Mouse (Mus musculus) gastrocnemius, postnatal 25 days (tissue): Measurements from ENCODE around the gene Snx27. TPM values are rescaled to one million over a fixed set of nuclear protein-coding genes. Genes with fewer than 3 reads are reported as not detected.

Source experiments
- DNase-seq: peaks from one replicate; pipeline ENCODE4 v3.0.0; 2022
- total RNA-seq, 2 experiments: library from RNA; stranded (reverse); gene quantifications; 1 replicate in 1 of 2; 2 replicates in 1 of 2; pipeline ENCODE4 v1.2.3; 2021

Snx27 gene
- total RNA-seq, 2 experiments from 2014 or later, result 25.6 to 27.1 TPM

- DNase-seq, result no peak
Measured at GRCm38 (mm10) chr3:94477444-94477843, 105.1 kb downstream of the Snx27 start.

GRCm38 (mm10) chr3:94476301-94477035 is 106.0 kb downstream of the Snx27 start:
- no peak for DNase-seq

GRCm38 (mm10) chr3:94473567-94474232 is 108.8 kb downstream of the Snx27 start:
- DNase-seq, result peak; percentile 25

DNA sequence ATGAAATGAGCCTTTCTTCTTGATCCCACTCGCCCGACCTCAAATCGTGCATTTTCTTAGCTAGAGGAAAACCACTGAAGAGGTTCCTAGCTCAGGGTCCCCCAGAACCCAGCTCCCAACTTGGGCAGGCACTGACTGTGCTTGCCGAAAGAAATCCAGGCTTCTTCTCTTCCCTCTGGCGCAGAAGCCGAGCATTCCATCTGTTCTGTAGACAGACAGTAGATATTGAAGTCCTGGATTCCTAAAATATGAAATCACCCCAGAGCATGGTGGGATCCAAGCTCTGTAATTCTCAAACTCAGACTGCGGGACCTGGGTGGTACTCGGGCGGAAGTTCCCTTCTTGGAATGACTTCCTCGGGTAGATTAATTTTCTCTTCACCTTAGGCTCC is 109.4 kb downstream of the Snx27 start:
- DNase-seq, result no peak

DNA sequence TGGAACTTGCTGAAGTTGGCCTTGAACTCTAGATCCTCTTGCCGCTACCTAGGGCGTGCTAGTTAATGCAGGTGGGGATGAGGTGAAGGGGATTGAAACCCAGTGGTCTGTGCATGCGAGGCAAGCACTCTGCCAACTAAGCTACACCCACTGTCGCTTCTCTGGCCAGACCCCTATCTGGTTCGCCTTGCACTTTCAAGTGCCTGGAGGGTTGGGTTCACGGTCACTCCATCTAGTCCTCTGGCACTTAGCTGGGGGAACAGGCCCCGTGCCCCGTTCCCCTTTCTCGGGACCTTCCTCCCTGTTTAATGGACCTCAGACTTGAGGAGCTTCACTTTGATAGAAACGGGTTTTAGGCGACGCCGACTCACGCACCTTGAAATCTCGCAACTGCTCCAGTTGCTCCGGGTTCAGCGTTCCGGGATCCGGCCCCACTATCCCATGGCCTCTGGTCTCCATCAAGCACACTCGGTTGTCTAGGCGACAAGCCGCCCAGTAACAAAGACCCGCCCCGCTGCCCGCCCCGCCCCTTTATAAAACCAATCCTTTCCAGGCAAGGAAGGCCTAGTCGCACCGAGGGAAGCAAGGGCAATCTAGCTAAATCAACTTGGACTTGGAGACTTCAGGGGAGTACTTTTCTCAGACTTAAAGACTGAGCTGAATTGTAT is 109.9 kb downstream of the Snx27 start:
- peak; percentile 40 for DNase-seq

- no peak for DNase-seq
Measured at GRCm38 (mm10) chr3:94468931-94469330, 113.6 kb downstream of the Snx27 start.

GRCm38 (mm10) chr3:94465632-94466430 is 116.7 kb downstream of the Snx27 start:
- DNase-seq, result no peak

DNA sequence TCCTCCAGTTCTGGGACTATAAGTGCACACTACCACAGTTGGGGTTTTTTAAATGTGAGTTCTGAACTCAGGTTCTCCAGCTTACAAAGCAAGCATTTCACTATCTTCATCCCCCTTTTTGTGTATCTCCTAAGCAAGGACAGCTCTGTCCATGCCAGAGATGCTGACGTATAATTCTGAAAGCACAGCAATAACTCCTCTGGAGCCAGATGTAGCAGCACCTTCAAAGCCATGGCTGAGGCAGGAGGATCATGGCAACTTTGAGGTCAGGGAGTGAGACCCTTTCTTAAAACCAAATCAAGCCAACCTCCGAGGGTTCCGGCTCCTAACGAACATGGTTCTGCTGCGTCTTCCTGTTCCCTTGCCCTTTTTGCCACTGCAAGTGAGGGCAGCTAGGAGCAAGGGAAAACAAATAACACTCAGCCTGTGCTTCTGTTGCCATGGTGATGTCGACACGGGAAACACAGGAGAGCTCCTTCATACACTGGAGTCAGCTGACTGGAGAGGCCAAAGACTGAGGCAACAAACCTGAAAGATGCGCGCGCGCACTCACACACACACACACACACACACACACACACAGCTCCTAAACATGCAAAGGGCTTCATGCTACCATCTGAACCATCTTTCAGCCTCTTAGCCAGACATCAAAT is 118.5 kb downstream of the Snx27 start:
- DNase-seq, result no peak

- no peak for DNase-seq
Measured at GRCm38 (mm10) chr3:94459834-94460233, 122.7 kb downstream of the Snx27 start.

- no peak for DNase-seq
Measured at GRCm38 (mm10) chr3:94457055-94457454, 125.5 kb downstream of the Snx27 start.

DNA sequence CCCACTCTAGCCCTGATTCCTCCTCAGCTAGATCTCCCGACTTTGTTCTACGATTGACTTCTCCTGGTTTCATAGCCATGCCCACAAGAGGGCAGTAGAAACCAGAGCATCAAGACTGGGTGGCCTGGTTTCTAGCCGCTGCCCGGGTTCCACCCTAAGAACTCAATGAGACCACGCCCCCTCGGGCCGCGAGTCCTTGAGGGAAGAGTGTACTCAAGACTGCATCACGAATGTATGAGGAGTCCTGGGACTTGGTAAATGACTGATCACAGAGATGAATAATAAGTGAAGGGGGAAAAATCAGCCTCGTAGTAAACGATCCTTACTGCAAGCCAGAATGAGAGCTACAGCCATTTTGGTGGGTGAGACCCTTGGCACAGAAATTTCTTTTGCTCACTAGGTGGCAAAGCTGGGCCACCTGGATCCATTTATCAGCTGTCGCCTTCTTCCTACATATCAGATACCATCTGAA is 126.0 kb downstream of the Snx27 start:
- DNase-seq, result peak; percentile 56

GRCm38 (mm10) chr3:94449377-94449776 is 133.1 kb downstream of the Snx27 start:
- DNase-seq, result no peak

Other genes starting within 250 kb of the Snx27 start
- gene Them5, start 240.6 kb downstream of the Snx27 start, total RNA-seq, result under 1 TPM in 1 of 2 experiments, not detected in 1; 0.28 TPM
- gene C2cd4d, start 220.3 kb downstream of the Snx27 start, total RNA-seq, result not detected
- gene Rorc, start 209.9 kb downstream of the Snx27 start, total RNA-seq, result 10 to 100 TPM; 43.8 to 52.8 TPM
- under 1 TPM; 0.11 to 0.13 TPM for gene Lingo4, start 184.2 kb downstream of the Snx27 start, total RNA-seq
- 1 to 10 TPM; 1.5 to 2.0 TPM for gene Tdrkh, start 169.4 kb downstream of the Snx27 start, total RNA-seq
- gene Mrpl9, start 139.4 kb downstream of the Snx27 start, total RNA-seq, result 10 to 100 TPM; 35.6 to 39.1 TPM
- not detected for gene Oaz3, start 138.8 kb downstream of the Snx27 start, total RNA-seq
- not detected for gene Celf3, start 104.4 kb downstream of the Snx27 start, total RNA-seq
- gene Riiad1, start 102.4 kb downstream of the Snx27 start, total RNA-seq, result 1 to 10 TPM; 4.6 to 4.9 TPM
- not detected for gene Gm10972, start 60.4 kb upstream of the Snx27 start, total RNA-seq
- gene Tuft1, start 76.2 kb upstream of the Snx27 start, total RNA-seq, result under 1 TPM; 0.59 to 0.87 TPM
- gene Selenbp2, start 110.8 kb upstream of the Snx27 start, total RNA-seq, result 1 to 10 TPM; 1.5 to 2.8 TPM
- gene Cgn, start 203.8 kb upstream of the Snx27 start, total RNA-seq, result not detected